Comparison of ENCODE assay signal across 25 mouse cellular contexts in the genomic region with DNA sequence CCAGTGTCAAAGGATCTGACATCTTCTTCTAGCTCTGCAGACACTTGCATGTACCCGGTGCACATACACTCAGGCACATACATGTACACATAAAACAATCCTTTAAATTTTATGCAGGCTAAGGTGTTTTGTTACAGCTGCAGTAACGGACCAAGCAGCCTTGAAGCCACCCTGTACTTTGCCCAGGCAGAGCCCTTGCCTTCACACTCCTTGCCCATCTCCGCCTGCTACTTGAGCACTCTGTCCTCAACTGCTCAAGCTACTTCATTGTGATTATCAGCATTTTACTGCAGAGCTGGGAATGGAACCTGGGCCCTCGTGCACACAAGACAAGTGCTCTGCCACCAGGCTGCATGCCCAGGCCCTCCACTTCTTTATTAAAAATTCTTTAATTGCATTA. TPM values are rescaled to one million over a fixed set of nuclear protein-coding genes. Genes with fewer than 3 reads are reported as not detected.
DNase-seq lines count a peak whose midpoint lies in the region; ATAC-seq and TF ChIP-seq lines count a peak whose summit lies in the region.
"Had no signal": no experiment of that assay in that cellular context is flagged by ENCODE, and none has a peak within 500 bp of the region (broad histone marks: within the 10 kb centered on the region; RNA-seq: fewer than 3 reads in every experiment).

No protein-coding gene starts in this region.

- H3K4me2 ChIP-seq in intestine, embryonic 15.5 days (replicated peaks): no peak overlapping the region
- no peak overlapping the region for H3K4me2 ChIP-seq in intestine, postnatal 0 days (replicated peaks; ENCODE audit: low read depth)
- no peak overlapping the region for H3K4me2 ChIP-seq in intestine, embryonic 16.5 days (ENCODE audit: low read depth, low read length)
- H3K4me2 ChIP-seq in hindbrain, embryonic 12.5 days (replicated peaks): no peak overlapping the region
- H3K4me2 ChIP-seq: embryonic facial prominence, embryonic 13.5 days; embryonic facial prominence, embryonic 15.5 days had no signal

- ATAC-seq in intestine, embryonic 15.5 days: peak; percentile 32; the same call in 1 of the 2 replicates
- ATAC-seq in intestine, postnatal 0 days: no peak
- peak; percentile 41; the same call in 1 of the 2 replicates for ATAC-seq in intestine, embryonic 16.5 days
- ATAC-seq in hindbrain, embryonic 12.5 days (ENCODE audit: low FRiP score): no peak
- ATAC-seq: forebrain, embryonic 14.5 days; forebrain, embryonic 16.5 days had no signal

- TF ChIP-seq POLR2A in kidney, adult 2 months (IDR thresholded peaks at IDR 0.05; ENCODE audit: low read depth, low read length): no peak

- H3K27me3 ChIP-seq in intestine, embryonic 15.5 days (replicated peaks): no peaks in the 10 kb centered on the region
- H3K27me3 ChIP-seq in intestine, postnatal 0 days (replicated peaks; ENCODE audit: control insufficient read depth, insufficient read depth, low read length): no peaks in the 10 kb centered on the region
- H3K27me3 ChIP-seq in kidney, adult 2 months (replicated peaks; ENCODE audit: control insufficient read depth, insufficient read depth, low read length): no peaks in the 10 kb centered on the region
- H3K27me3 ChIP-seq in intestine, embryonic 16.5 days (replicated peaks; ENCODE audit: control insufficient read depth, insufficient read depth, low read length): no peaks in the 10 kb centered on the region
- H3K27me3 ChIP-seq in hindbrain, embryonic 12.5 days: no peaks in the 10 kb centered on the region
- H3K27me3 ChIP-seq: embryonic facial prominence, embryonic 13.5 days; embryonic facial prominence, embryonic 15.5 days had no signal

- no peaks in the 10 kb centered on the region for H3K36me3 ChIP-seq in intestine, embryonic 15.5 days
- no peaks in the 10 kb centered on the region for H3K36me3 ChIP-seq in intestine, postnatal 0 days (ENCODE audit: control insufficient read depth, insufficient read depth)
- H3K36me3 ChIP-seq in kidney, adult 2 months (ENCODE audit: control insufficient read depth, insufficient read depth, low read length): no peaks in the 10 kb centered on the region
- H3K36me3 ChIP-seq in intestine, embryonic 16.5 days (ENCODE audit: control insufficient read depth, insufficient read depth, low read length): no peaks in the 10 kb centered on the region
- H3K36me3 ChIP-seq in hindbrain, embryonic 12.5 days: no peaks in the 10 kb centered on the region
- H3K36me3 ChIP-seq: embryonic facial prominence, embryonic 13.5 days; embryonic facial prominence, embryonic 15.5 days; forebrain, embryonic 10.5 days had no signal

- no peak for TF ChIP-seq CTCF in intestine, postnatal 0 days (IDR thresholded peaks at IDR 0.05; ENCODE audit: low read depth)
- TF ChIP-seq CTCF in kidney, adult 2 months (conservative IDR thresholded peaks at IDR 0.05; ENCODE audit: insufficient read depth, insufficient read length, low read depth, low read length): no peak

- H3K9ac ChIP-seq in intestine, embryonic 15.5 days: no peak overlapping the region
- no peak overlapping the region for H3K9ac ChIP-seq in intestine, postnatal 0 days (ENCODE audit: low read depth, low read length)
- no peak overlapping the region for H3K9ac ChIP-seq in intestine, embryonic 16.5 days (ENCODE audit: low read depth, low read length)
- H3K9ac ChIP-seq in hindbrain, embryonic 12.5 days: no peak overlapping the region
- H3K9ac ChIP-seq: embryonic facial prominence, embryonic 13.5 days; embryonic facial prominence, embryonic 15.5 days had no signal

- WGBS in intestine, embryonic 15.5 days: 69% methylated on average over 4 of the region's 4 CpGs
- WGBS in intestine, postnatal 0 days: 51% methylated on average over 4 of the region's 4 CpGs
- 63% methylated on average over 4 of the region's 4 CpGs for WGBS in kidney, adult 2 months
- 59% methylated on average over 4 of the region's 4 CpGs for WGBS in intestine, embryonic 16.5 days
- 87% methylated on average over 4 of the region's 4 CpGs for WGBS in hindbrain, embryonic 12.5 days

- H3K27ac ChIP-seq in intestine, embryonic 15.5 days: no peak overlapping the region
- no peak overlapping the region for H3K27ac ChIP-seq in intestine, postnatal 0 days (ENCODE audit: low read depth, low read length)
- H3K27ac ChIP-seq in kidney, adult 2 months (ENCODE audit: insufficient read depth, low read depth, low read length): no peak overlapping the region
- H3K27ac ChIP-seq in intestine, embryonic 16.5 days (ENCODE audit: low read length): no peak overlapping the region
- no peak overlapping the region for H3K27ac ChIP-seq in hindbrain, embryonic 12.5 days
- H3K27ac ChIP-seq: embryonic facial prominence, embryonic 13.5 days; embryonic facial prominence, embryonic 15.5 days; forebrain, embryonic 10.5 days had no signal

- DNase-seq in kidney, adult 2 months: peak; percentile 72
- no peak for DNase-seq in kidney, postnatal 10 days
- peak; percentile 26 to 53 for DNase-seq in kidney, postnatal 25 days
- DNase-seq in kidney, postnatal 14 days: no peak
- DNase-seq: adrenal gland, adult 2 months; adrenal gland, postnatal 10 days; adrenal gland, postnatal 25 days; cerebellum, adult 11 months; cerebellum, adult 18-20 months; cerebellum, adult 8-10 months; cerebellum, adult 9-11 months; cerebellum, postnatal 14 days; cerebellum, postnatal 36 days; embryo, embryonic 11 days had no signal

- no peak overlapping the region for H3K4me3 ChIP-seq in intestine, embryonic 15.5 days (replicated peaks)
- no peak overlapping the region for H3K4me3 ChIP-seq in intestine, postnatal 0 days (ENCODE audit: low read depth, low read length)
- no peak overlapping the region for H3K4me3 ChIP-seq in kidney, adult 2 months (ENCODE audit: insufficient read depth, low read depth, low read length)
- H3K4me3 ChIP-seq in intestine, embryonic 16.5 days (ENCODE audit: low read length): no peak overlapping the region
- H3K4me3 ChIP-seq in hindbrain, embryonic 12.5 days: no peak overlapping the region
- H3K4me3 ChIP-seq: embryonic facial prominence, embryonic 13.5 days; embryonic facial prominence, embryonic 15.5 days; erythroblast, embryonic 14.5 days; forebrain, embryonic 10.5 days had no signal

- peaks cover 2% of the 10 kb centered on the region for H3K4me1 ChIP-seq in intestine, embryonic 15.5 days (replicated peaks)
- no peaks in the 10 kb centered on the region for H3K4me1 ChIP-seq in intestine, postnatal 0 days (replicated peaks; ENCODE audit: control insufficient read depth, insufficient read depth, low read length)
- peaks cover 12% of the 10 kb centered on the region for H3K4me1 ChIP-seq in kidney, adult 2 months (ENCODE audit: control insufficient read depth, insufficient read depth, low read length)
- peaks cover 11% of the 10 kb centered on the region for H3K4me1 ChIP-seq in intestine, embryonic 16.5 days (ENCODE audit: control insufficient read depth, insufficient read depth, low read length)
- H3K4me1 ChIP-seq in hindbrain, embryonic 12.5 days: peaks cover 5% of the 10 kb centered on the region; the same call in 1 of the 2 replicates

- H3K9me3 ChIP-seq in intestine, embryonic 15.5 days: no peaks in the 10 kb centered on the region
- H3K9me3 ChIP-seq in intestine, postnatal 0 days (ENCODE audit: control insufficient read depth): no peaks in the 10 kb centered on the region
- no peaks in the 10 kb centered on the region for H3K9me3 ChIP-seq in intestine, embryonic 16.5 days (ENCODE audit: control insufficient read depth, low read length)
- no peaks in the 10 kb centered on the region for H3K9me3 ChIP-seq in hindbrain, embryonic 12.5 days (replicated peaks)
- H3K9me3 ChIP-seq: embryonic facial prominence, embryonic 13.5 days; embryonic facial prominence, embryonic 15.5 days; forebrain, embryonic 10.5 days had no signal

RNA-seq across cellular contexts. Expression of a gene that starts 10.6 kb away (rescaled TPM):
- 12.7 and 15.8 TPM in 2 replicates for polyA plus RNA-seq in intestine, embryonic 15.5 days (2015; fragmentation: Nextera tagmentation; extraction: Ambion mirVana)
- polyA plus RNA-seq in intestine, postnatal 0 days (2015; fragmentation: Nextera tagmentation; extraction: Ambion mirVana): 25.1 and 29.0 TPM in 2 replicates
- polyA plus RNA-seq in kidney, adult 2 months (2012; rRNA removed): 107 and 133 TPM in 2 replicates
- 25.3 and 39.3 TPM in 2 replicates for polyA plus RNA-seq in intestine, embryonic 16.5 days (2015; fragmentation: Nextera tagmentation; extraction: Ambion mirVana)
- polyA plus RNA-seq in hindbrain, embryonic 12.5 days (2016; fragmentation: Nextera tagmentation; extraction: Ambion mirVana): not detected in 2 replicates
- polyA plus RNA-seq: adrenal gland, adult 2 months; embryonic facial prominence, embryonic 11.5 days; embryonic facial prominence, embryonic 13.5 days; erythroblast, embryonic 14.5 days; forebrain, embryonic 10.5 days had no signal

Comparison
In these comparisons a context has a peak if more than half of its experiments do, and no peak if none do; other contexts are left out.
1. ATAC-seq: peak in intestine, embryonic 15.5 days (single experiment) and intestine, embryonic 16.5 days (single experiment); none in intestine, postnatal 0 days (single experiment) and hindbrain, embryonic 12.5 days (single experiment).
2. DNase-seq: peak in kidney, adult 2 months (single experiment) and kidney, postnatal 25 days (2 of 2); none in kidney, postnatal 10 days (single experiment) and kidney, postnatal 14 days (single experiment).
3. RNA of a gene that starts 10.6 kb away (polyA plus RNA-seq): 107 to 133 TPM in kidney, adult 2 months, 25.3 to 39.3 TPM in intestine, embryonic 16.5 days, 25.1 to 29.0 TPM in intestine, postnatal 0 days and 12.7 to 15.8 TPM in intestine, embryonic 15.5 days; not detected in hindbrain, embryonic 12.5 days; every median in the first group is over 10 times any median in the second.